Mouse (Mus musculus) retina, postnatal 7 days (tissue): ENCODE results near the gene Col2a1.

Experiments used
- DNase-seq: peaks from one replicate; pipeline ENCODE4 v3.0.0-alpha.2; 2012; ENCODE audit warnings: low read depth, low spot score

Gene Col2a1

GRCm38 (mm10) chr15:97963989-97964835, 40.3 kb downstream of the Col2a1 start, which contains the start of gene Tmem106c:
Tmem106c (plus strand) TSS chr15:97964200.
- DNase-seq, result peak; percentile 95

GRCm38 (mm10) chr15:97963329-97963988, 41.0 kb downstream of the Col2a1 start:
- DNase-seq, result no peak

- DNase-seq, result no peak
Measured at GRCm38 (mm10) chr15:97956416-97956815, 48.1 kb downstream of the Col2a1 start.

- DNase-seq, result no peak
Measured at GRCm38 (mm10) chr15:97955742-97956141, 48.8 kb downstream of the Col2a1 start.

GRCm38 (mm10) chr15:97955286-97955685, 49.2 kb downstream of the Col2a1 start:
- no peak for DNase-seq

- DNase-seq, result no peak
Measured at GRCm38 (mm10) chr15:97954671-97955070, 49.8 kb downstream of the Col2a1 start.

GRCm38 (mm10) chr15:97952889-97953189, 51.7 kb downstream of the Col2a1 start:
- DNase-seq, result no peak

GRCm38 (mm10) chr15:97952137-97952888, 52.2 kb downstream of the Col2a1 start:
- DNase-seq, result peak; percentile 65

GRCm38 (mm10) chr15:97950240-97950639, 54.3 kb downstream of the Col2a1 start:
- no peak for DNase-seq

- DNase-seq, result no peak
Measured at GRCm38 (mm10) chr15:97949706-97950105, 54.8 kb downstream of the Col2a1 start.

- DNase-seq, result no peak
Measured at GRCm38 (mm10) chr15:97948720-97949119, 55.8 kb downstream of the Col2a1 start.

GRCm38 (mm10) chr15:97945656-97946315, 58.7 kb downstream of the Col2a1 start:
- no peak for DNase-seq

GRCm38 (mm10) chr15:97944919-97945574, 59.4 kb downstream of the Col2a1 start:
- DNase-seq, result no peak

GRCm38 (mm10) chr15:97943356-97943755, 61.1 kb downstream of the Col2a1 start:
- no peak for DNase-seq

- DNase-seq, result no peak
Measured at GRCm38 (mm10) chr15:97942538-97942937, 62.0 kb downstream of the Col2a1 start.

- no peak for DNase-seq
Measured at GRCm38 (mm10) chr15:97941306-97941705, 63.2 kb downstream of the Col2a1 start.

GRCm38 (mm10) chr15:97940088-97940487, 64.4 kb downstream of the Col2a1 start:
- DNase-seq, result no peak

GRCm38 (mm10) chr15:97938580-97938979, 65.9 kb downstream of the Col2a1 start:
- DNase-seq, result no peak

- no peak for DNase-seq
Measured at GRCm38 (mm10) chr15:97932441-97932840, 72.1 kb downstream of the Col2a1 start.

GRCm38 (mm10) chr15:97929259-97929824, 75.2 kb downstream of the Col2a1 start:
- DNase-seq, result peak; percentile 69

- DNase-seq, result no peak
Measured at GRCm38 (mm10) chr15:97927821-97928220, 76.7 kb downstream of the Col2a1 start.
